Mouse (Mus musculus) kidney, adult 2 months (tissue): ENCODE data around the gene Nipa2.

Experiments used
- CTCF ChIP-seq: fragments of 200-500 bp; conservative IDR thresholded peaks from 2 replicates; pipeline ENCODE4 v1.5.1; 2011; ENCODE audit warnings: low read depth, mild to moderate bottlenecking, control low read depth, low read length, moderate library complexity, mixed read lengths; ENCODE audit not compliant: insufficient read depth, insufficient read length
- POLR2A ChIP-seq: fragments of 200-500 bp; IDR thresholded peaks from one replicate; pipeline ENCODE4 v1.6.1; 2011; ENCODE audit warnings: low read depth, low read length, control low read depth

DNA sequence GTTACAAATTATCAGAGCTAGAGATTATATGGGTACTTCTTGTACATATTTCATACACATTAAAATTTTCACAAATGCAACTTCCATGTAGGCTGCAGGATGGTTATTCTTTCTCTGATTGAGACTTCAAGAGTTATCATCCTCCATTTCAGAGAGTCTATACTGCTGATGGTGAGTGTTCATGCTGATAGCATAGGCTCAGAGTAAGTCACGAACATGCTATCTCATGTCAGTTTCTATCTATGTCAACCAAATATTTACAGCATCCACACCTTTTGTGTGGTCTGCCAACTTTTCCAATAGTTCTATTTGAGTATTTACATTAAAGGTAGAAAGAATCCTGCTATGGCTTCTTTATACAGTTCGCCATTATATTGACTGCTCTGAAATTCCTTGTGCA, 19.2 kb upstream of the Nipa2 start:
- TF ChIP-seq CTCF (no peak), POLR2A (no peak)
